ENCODE assay signal across 22 mouse cellular contexts in genomic region chr1:164384354-164384753, GRCm38 (mm10).
DNase-seq lines count a peak whose midpoint lies in the region; ATAC-seq and TF ChIP-seq lines count a peak whose summit lies in the region.
"Had no signal": no experiment of that assay in that cellular context is flagged by ENCODE, and none has a peak within 500 bp of the region (broad histone marks: within the 10 kb centered on the region; RNA-seq: fewer than 3 reads in every experiment).

No protein-coding gene starts in this region.

- ATAC-seq in heart, embryonic 12.5 days (ENCODE audit: insufficient number of reproducible peaks, low FRiP score), result no peak
- ATAC-seq in kidney, embryonic 14.5 days (ENCODE audit: low FRiP score, low TSS enrichment), result no peak
- no peak for ATAC-seq in kidney, postnatal 0 days (replicated peaks; ENCODE audit: low FRiP score, low read depth)
- ATAC-seq in kidney, embryonic 16.5 days (ENCODE audit: low FRiP score, low TSS enrichment), result no peak
- ATAC-seq: activated CD4-positive, CD25-positive, alpha-beta regulatory T cell, adult 4 months; CD4-positive, CD25-positive, alpha-beta regulatory T cell, adult 4 months; Patski had no signal

- DNase-seq in heart, adult 11 months, result peak; percentile 51
- no peak for DNase-seq in heart, adult 18-20 months
- DNase-seq in heart, embryonic 10.5 days (ENCODE audit: low spot score), result peak; percentile 56
- no peak for DNase-seq in kidney, adult 2 months
- DNase-seq in kidney, postnatal 0 days (ENCODE audit: low spot score), result no peak
- DNase-seq: adrenal gland, adult 2 months; adrenal gland, adult 8-10 months; adrenal gland, postnatal 10 days; adrenal gland, postnatal 14 days; adrenal gland, postnatal 25 days; adrenal gland, postnatal 36 days; B cell, adult 2 months; cerebellum, adult 11 months; cerebellum, adult 11-12 months had no signal

- TF ChIP-seq POLR2A in kidney, adult 2 months (IDR thresholded peaks at IDR 0.05; ENCODE audit: low read depth, low read length), result no peak

- no peak overlapping the region for H3K27ac ChIP-seq in heart, embryonic 10.5 days
- H3K27ac ChIP-seq in heart, embryonic 12.5 days (ENCODE audit: poor library complexity, severe bottlenecking), result no peak overlapping the region
- H3K27ac ChIP-seq in kidney, adult 2 months (ENCODE audit: insufficient read depth, low read depth, low read length), result peak overlapping the region; percentile 32
- H3K27ac ChIP-seq in kidney, embryonic 14.5 days (ENCODE audit: low read depth, low read length), result no peak overlapping the region
- H3K27ac ChIP-seq in kidney, postnatal 0 days, result peak overlapping the region; percentile 42
- no peak overlapping the region for H3K27ac ChIP-seq in kidney, embryonic 16.5 days (ENCODE audit: low read length)

- no peak overlapping the region for H3K4me2 ChIP-seq in heart, embryonic 12.5 days
- no peak overlapping the region for H3K4me2 ChIP-seq in kidney, embryonic 14.5 days (replicated peaks; ENCODE audit: low read depth, low read length)
- H3K4me2 ChIP-seq in kidney, postnatal 0 days (ENCODE audit: low read length), result no peak overlapping the region
- no peak overlapping the region for H3K4me2 ChIP-seq in kidney, embryonic 16.5 days (replicated peaks; ENCODE audit: low read depth, low read length)

- no peak overlapping the region for H3K9ac ChIP-seq in heart, embryonic 12.5 days
- no peak overlapping the region for H3K9ac ChIP-seq in kidney, embryonic 14.5 days (ENCODE audit: low read depth, low read length)
- H3K9ac ChIP-seq in kidney, postnatal 0 days (ENCODE audit: low read depth, low read length), result no peak overlapping the region
- H3K9ac ChIP-seq in kidney, embryonic 16.5 days (replicated peaks; ENCODE audit: low read length), result no peak overlapping the region

- H3K4me1 ChIP-seq in heart, embryonic 10.5 days, result no peaks in the 10 kb centered on the region
- no peaks in the 10 kb centered on the region for H3K4me1 ChIP-seq in heart, embryonic 12.5 days (replicated peaks)
- H3K4me1 ChIP-seq in kidney, adult 2 months (ENCODE audit: control insufficient read depth, insufficient read depth, low read length), result peaks cover 10% of the 10 kb centered on the region; the same call in 1 of the 2 replicates
- H3K4me1 ChIP-seq in kidney, embryonic 14.5 days (ENCODE audit: control insufficient read depth, insufficient read depth, low read length), result no peaks in the 10 kb centered on the region
- H3K4me1 ChIP-seq in kidney, postnatal 0 days (replicated peaks; ENCODE audit: insufficient read depth, low read length), result no peaks in the 10 kb centered on the region
- H3K4me1 ChIP-seq in kidney, embryonic 16.5 days (ENCODE audit: insufficient read depth, low read length), result 0 out of 2 replicates have a peak, but pooled peaks cover 5% of the 10 kb centered on the region

- H3K27me3 ChIP-seq in heart, embryonic 10.5 days (ENCODE audit: insufficient read depth, poor library complexity, severe bottlenecking), result no peaks in the 10 kb centered on the region
- no peaks in the 10 kb centered on the region for H3K27me3 ChIP-seq in heart, embryonic 12.5 days (replicated peaks)
- no peaks in the 10 kb centered on the region for H3K27me3 ChIP-seq in kidney, adult 2 months (replicated peaks; ENCODE audit: control insufficient read depth, insufficient read depth, low read length)
- H3K27me3 ChIP-seq in kidney, embryonic 14.5 days (ENCODE audit: control insufficient read depth, insufficient read depth, low read length), result no peaks in the 10 kb centered on the region
- H3K27me3 ChIP-seq in kidney, postnatal 0 days (ENCODE audit: insufficient read depth, low read length), result no peaks in the 10 kb centered on the region
- no peaks in the 10 kb centered on the region for H3K27me3 ChIP-seq in kidney, embryonic 16.5 days (ENCODE audit: insufficient read depth, low read length)
- H3K27me3 ChIP-seq: CH12.LX, Patski had no signal

- H3K9me3 ChIP-seq in heart, embryonic 10.5 days, result no peaks in the 10 kb centered on the region
- no peaks in the 10 kb centered on the region for H3K9me3 ChIP-seq in heart, embryonic 12.5 days (replicated peaks)
- H3K9me3 ChIP-seq in kidney, embryonic 14.5 days (ENCODE audit: control insufficient read depth, low read length), result no peaks in the 10 kb centered on the region
- no peaks in the 10 kb centered on the region for H3K9me3 ChIP-seq in kidney, postnatal 0 days (replicated peaks; ENCODE audit: low read length)
- no peaks in the 10 kb centered on the region for H3K9me3 ChIP-seq in kidney, embryonic 16.5 days (ENCODE audit: low read length)
- H3K9me3 ChIP-seq: G1E had no signal

- no peak for TF ChIP-seq CTCF in kidney, adult 2 months (conservative IDR thresholded peaks at IDR 0.05; ENCODE audit: insufficient read depth, insufficient read length, low read depth, low read length)
- TF ChIP-seq CTCF in kidney, postnatal 0 days (IDR thresholded peaks at IDR 0.05; ENCODE audit: low read depth), result no peak

- no peaks in the 10 kb centered on the region for H3K36me3 ChIP-seq in heart, embryonic 10.5 days
- no peaks in the 10 kb centered on the region for H3K36me3 ChIP-seq in heart, embryonic 12.5 days
- no peaks in the 10 kb centered on the region for H3K36me3 ChIP-seq in kidney, adult 2 months (ENCODE audit: control insufficient read depth, insufficient read depth, low read length)
- H3K36me3 ChIP-seq in kidney, embryonic 14.5 days (ENCODE audit: control insufficient read depth, insufficient read depth, low read length), result no peaks in the 10 kb centered on the region; the same call in 1 of the 2 replicates
- H3K36me3 ChIP-seq in kidney, postnatal 0 days (ENCODE audit: insufficient read depth, low read length), result no peaks in the 10 kb centered on the region
- H3K36me3 ChIP-seq in kidney, embryonic 16.5 days (ENCODE audit: insufficient read depth, low read length), result 0 out of 2 replicates have a peak, but pooled peaks cover 3% of the 10 kb centered on the region

- WGBS in heart, embryonic 10.5 days, result 91% methylated on average over 10 of the region's 10 CpGs
- WGBS in heart, embryonic 12.5 days, result 93% methylated on average over 10 of the region's 10 CpGs
- 89% methylated on average over 10 of the region's 10 CpGs for WGBS in kidney, adult 2 months
- WGBS in kidney, embryonic 14.5 days, result 93% methylated on average over 10 of the region's 10 CpGs
- 93% methylated on average over 10 of the region's 10 CpGs for WGBS in kidney, postnatal 0 days
- 90% methylated on average over 10 of the region's 10 CpGs for WGBS in kidney, embryonic 16.5 days

- no peak overlapping the region for H3K4me3 ChIP-seq in heart, embryonic 10.5 days
- no peak overlapping the region for H3K4me3 ChIP-seq in heart, embryonic 12.5 days
- no peak overlapping the region for H3K4me3 ChIP-seq in kidney, adult 2 months (ENCODE audit: insufficient read depth, low read depth, low read length)
- H3K4me3 ChIP-seq in kidney, embryonic 14.5 days (ENCODE audit: low read length), result no peak overlapping the region
- no peak overlapping the region for H3K4me3 ChIP-seq in kidney, postnatal 0 days (replicated peaks; ENCODE audit: low read depth, low read length)
- no peak overlapping the region for H3K4me3 ChIP-seq in kidney, embryonic 16.5 days (ENCODE audit: low read length)

Comparison
In these comparisons a context has a peak if more than half of its experiments do, and no peak if none do; other contexts are left out.
1. DNase-seq: peak in heart, adult 11 months (single experiment) and heart, embryonic 10.5 days (single experiment); none in heart, adult 18-20 months (0 of 2), kidney, adult 2 months (single experiment) and kidney, postnatal 0 days (single experiment).
2. H3K27ac ChIP-seq: peak in kidney, adult 2 months (single experiment) and kidney, postnatal 0 days (single experiment); none in heart, embryonic 10.5 days (single experiment), heart, embryonic 12.5 days (single experiment), kidney, embryonic 14.5 days (single experiment) and kidney, embryonic 16.5 days (single experiment).